Mouse (Mus musculus): Measurements from ENCODE around the gene Sub1.

Sub1 gene

GRCm38 (mm10) chr15:11996883-11997282 is at the start of gene Sub1:
Gene Sub1 (minus strand): TSS chr15:11996983.
- no peak for DNase-seq (ENCODE audit: low read depth, low spot score)

GRCm38 (mm10) chr15:12040407-12040710 is 43.6 kb upstream of the Sub1 start:
- peak; percentile 17 for DNase-seq (ENCODE audit: low read depth, low spot score)

- DNase-seq (ENCODE audit: low read depth, low spot score): no peak
Measured at GRCm38 (mm10) chr15:12039671-12040406, 43.1 kb upstream of the Sub1 start.

GRCm38 (mm10) chr15:12039256-12039655 is 42.5 kb upstream of the Sub1 start:
- DNase-seq (ENCODE audit: low read depth, low spot score): no peak

GRCm38 (mm10) chr15:12037866-12038625 is 41.3 kb upstream of the Sub1 start:
- DNase-seq (ENCODE audit: low read depth, low spot score): no peak

- peak; percentile 21 for DNase-seq (ENCODE audit: low read depth, low spot score)
Measured at GRCm38 (mm10) chr15:12037217-12037616, 40.4 kb upstream of the Sub1 start.

- no peak for DNase-seq (ENCODE audit: low read depth, low spot score)
Measured at GRCm38 (mm10) chr15:12036675-12037074, 39.9 kb upstream of the Sub1 start.

GRCm38 (mm10) chr15:12034317-12034716 is 37.5 kb upstream of the Sub1 start:
- no peak for DNase-seq (ENCODE audit: low read depth, low spot score)

GRCm38 (mm10) chr15:12033155-12033554 is 36.4 kb upstream of the Sub1 start:
- no peak for DNase-seq (ENCODE audit: low read depth, low spot score)

- no peak for DNase-seq (ENCODE audit: low read depth, low spot score)
Measured at GRCm38 (mm10) chr15:12032512-12032911, 35.7 kb upstream of the Sub1 start.

- DNase-seq (ENCODE audit: low read depth, low spot score): no peak
Measured at GRCm38 (mm10) chr15:12031861-12032260, 35.1 kb upstream of the Sub1 start.

GRCm38 (mm10) chr15:12030221-12030620 is 33.4 kb upstream of the Sub1 start:
- DNase-seq (ENCODE audit: low read depth, low spot score): no peak

- DNase-seq (ENCODE audit: low read depth, low spot score): no peak
Measured at GRCm38 (mm10) chr15:12027807-12028206, 31.0 kb upstream of the Sub1 start.

GRCm38 (mm10) chr15:12026932-12027450 is 30.2 kb upstream of the Sub1 start:
- DNase-seq (ENCODE audit: low read depth, low spot score): no peak

GRCm38 (mm10) chr15:12026026-12026425 is 29.2 kb upstream of the Sub1 start:
- DNase-seq (ENCODE audit: low read depth, low spot score): no peak

GRCm38 (mm10) chr15:12025341-12025740 is 28.6 kb upstream of the Sub1 start:
- no peak for DNase-seq (ENCODE audit: low read depth, low spot score)

- DNase-seq (ENCODE audit: low read depth, low spot score): no peak
Measured at GRCm38 (mm10) chr15:12024791-12025268, 28.0 kb upstream of the Sub1 start.

- no peak for DNase-seq (ENCODE audit: low read depth, low spot score)
Measured at GRCm38 (mm10) chr15:12019443-12019842, 22.7 kb upstream of the Sub1 start.

- no peak for DNase-seq (ENCODE audit: low read depth, low spot score)
Measured at GRCm38 (mm10) chr15:12018428-12018757, 21.6 kb upstream of the Sub1 start.

- no peak for DNase-seq (ENCODE audit: low read depth, low spot score)
Measured at GRCm38 (mm10) chr15:12017700-12018427, 21.1 kb upstream of the Sub1 start.

GRCm38 (mm10) chr15:12014197-12014905 is 17.6 kb upstream of the Sub1 start:
- no peak for DNase-seq (ENCODE audit: low read depth, low spot score)

Data from skeletal muscle tissue, adult 2 months (tissue).